Mouse (Mus musculus) bone marrow macrophage, adult 2 months (primary cell): ENCODE results near the gene Srsf10.

ENCODE experiments used
- CTCF ChIP-seq: IDR thresholded peaks from 2 replicates; pipeline ENCODE4 v1.5.1; 2012; ENCODE audit warnings: low read depth, mild to moderate bottlenecking, low read length, moderate library complexity
- POLR2A ChIP-seq: IDR thresholded peaks from 2 replicates; pipeline ENCODE4 v1.6.1; 2012; ENCODE audit warnings: mild to moderate bottlenecking, low read depth, low read length, borderline replicate concordance

DNA sequence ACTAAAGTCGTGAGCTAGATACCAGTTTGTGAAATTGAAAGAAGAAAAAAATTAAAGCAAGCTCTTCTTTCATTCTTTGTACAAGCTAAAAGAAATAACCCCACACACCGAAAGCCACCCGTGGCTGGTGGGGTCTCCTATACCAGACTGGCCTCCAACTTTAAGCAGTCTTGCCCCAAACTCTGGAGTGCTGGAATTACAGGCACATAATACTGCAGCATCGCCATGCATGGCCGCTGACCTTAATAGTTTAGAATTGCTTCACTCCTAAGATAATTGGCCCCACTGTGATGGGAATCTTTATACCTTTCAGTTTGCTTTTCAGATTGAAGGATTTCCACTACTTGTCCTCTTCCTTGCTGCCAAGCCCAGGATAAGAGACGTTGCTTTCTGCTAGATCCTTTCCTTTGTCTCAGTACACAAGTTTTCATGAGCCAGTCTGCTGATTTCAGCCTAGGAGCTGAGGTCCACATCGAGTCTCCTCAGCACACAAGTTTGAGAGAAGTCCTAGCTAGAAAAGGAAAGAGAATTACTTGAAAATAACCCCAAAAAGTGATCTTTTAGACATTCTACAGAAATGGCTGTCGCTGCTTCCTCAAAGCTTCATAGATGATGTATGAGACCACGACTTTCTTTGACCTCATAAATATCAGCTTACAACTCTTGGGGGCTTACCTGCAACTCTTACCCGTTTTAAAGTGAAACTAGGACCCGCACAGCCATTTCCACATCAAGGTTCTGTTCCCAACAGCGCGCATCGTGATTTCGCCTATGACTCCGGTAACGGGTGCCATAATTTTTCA, 17.2 kb downstream of the Srsf10 start:
- no peak for TF ChIP-seq CTCF
- TF ChIP-seq POLR2A, result no peak
